Mouse (Mus musculus) frontal cortex, postnatal 10 days (tissue): ENCODE measurements around the gene Slc8b1.

Experiments
- DNase-seq, 2 experiments: peaks; one replicate each; pipeline ENCODE4 v3.0.0; 2022; ENCODE audit warnings: low spot score in 2 of 2, mixed read lengths in 1 of 2

Gene Slc8b1

GRCm38 (mm10) chr5:120510982-120511642 lies at the start of gene Slc8b1:
Gene Slc8b1 (plus strand): TSS chr5:120511168.
- peak; percentile 75 to 86 for DNase-seq

GRCm38 (mm10) chr5:120461902-120462301 lies 49.1 kb upstream of the Slc8b1 start:
- DNase-seq = no peak

GRCm38 (mm10) chr5:120464321-120464720 lies 46.6 kb upstream of the Slc8b1 start:
- no peak for DNase-seq

- no peak for DNase-seq
Observed at GRCm38 (mm10) chr5:120465062-120465461, 45.9 kb upstream of the Slc8b1 start.

GRCm38 (mm10) chr5:120465860-120466259 lies 45.1 kb upstream of the Slc8b1 start:
- DNase-seq = no peak

GRCm38 (mm10) chr5:120467026-120467425 lies 43.9 kb upstream of the Slc8b1 start:
- no peak for DNase-seq

GRCm38 (mm10) chr5:120468336-120468735 lies 42.6 kb upstream of the Slc8b1 start:
- DNase-seq = no peak

GRCm38 (mm10) chr5:120468830-120469229 lies 42.1 kb upstream of the Slc8b1 start:
- DNase-seq = no peak

- no peak for DNase-seq
Observed at GRCm38 (mm10) chr5:120471538-120471937, 39.4 kb upstream of the Slc8b1 start.

- DNase-seq = no peak
Observed at GRCm38 (mm10) chr5:120472770-120473169, 38.2 kb upstream of the Slc8b1 start, which contains the start of gene Sdsl. Gene Sdsl (minus strand): TSS chr5:120472810.

GRCm38 (mm10) chr5:120473361-120473760 lies 37.6 kb upstream of the Slc8b1 start:
- DNase-seq = no peak

GRCm38 (mm10) chr5:120475861-120476260 lies 35.1 kb upstream of the Slc8b1 start:
- DNase-seq = no peak

- no peak for DNase-seq
Observed at GRCm38 (mm10) chr5:120476296-120476695, 34.7 kb upstream of the Slc8b1 start, which contains the start of gene Sds. Gene Sds (plus strand): TSS chr5:120476526.

GRCm38 (mm10) chr5:120477993-120478392 lies 33.0 kb upstream of the Slc8b1 start:
- no peak for DNase-seq

- no peak for DNase-seq
Observed at GRCm38 (mm10) chr5:120479538-120479937, 31.4 kb upstream of the Slc8b1 start.

- DNase-seq = no peak
Observed at GRCm38 (mm10) chr5:120481205-120481604, 29.8 kb upstream of the Slc8b1 start.

GRCm38 (mm10) chr5:120483399-120483798 lies 27.6 kb upstream of the Slc8b1 start:
- DNase-seq = no peak

- no peak for DNase-seq
Observed at GRCm38 (mm10) chr5:120487844-120488243, 23.1 kb upstream of the Slc8b1 start.

- no peak for DNase-seq
Observed at GRCm38 (mm10) chr5:120490679-120491192, 20.2 kb upstream of the Slc8b1 start.

GRCm38 (mm10) chr5:120492437-120492836 lies 18.5 kb upstream of the Slc8b1 start:
- DNase-seq = peak in 1 of 2 experiments; percentile 52

- DNase-seq = no peak
Observed at GRCm38 (mm10) chr5:120493440-120493839, 17.5 kb upstream of the Slc8b1 start.

GRCm38 (mm10) chr5:120493873-120494395 lies 17.0 kb upstream of the Slc8b1 start:
- DNase-seq = no peak

GRCm38 (mm10) chr5:120495064-120495702 lies 15.8 kb upstream of the Slc8b1 start:
- DNase-seq = no peak
